Mouse (Mus musculus): ENCODE measurements around the gene Emg1. TPM values are rescaled to one million over a fixed set of nuclear protein-coding genes. Genes with fewer than 3 reads are reported as not detected.
A peak's percentile ranks its signal among the peaks of the same experiment; 100 is the strongest.

The Emg1 gene
- polyA plus RNA-seq, 1 experiment from 2014 or later = 368 TPM

GRCm38 (mm10) chr6:124708289-124708889 is 3.6 kb downstream of the Emg1 start:
- DNase-seq (ENCODE audit: low spot score) = no peak

GRCm38 (mm10) chr6:124706061-124706627 is 5.8 kb downstream of the Emg1 start:
- no peak for DNase-seq (ENCODE audit: low spot score)

GRCm38 (mm10) chr6:124704417-124704816 is 7.6 kb downstream of the Emg1 start:
- no peak for DNase-seq (ENCODE audit: low spot score)

- no peak for DNase-seq (ENCODE audit: low spot score)
Measured at GRCm38 (mm10) chr6:124703789-124704188, 8.2 kb downstream of the Emg1 start.

- peak; percentile 82 for DNase-seq (ENCODE audit: low spot score)
Measured at GRCm38 (mm10) chr6:124702784-124703103, 9.2 kb downstream of the Emg1 start.

- DNase-seq (ENCODE audit: low spot score) = no peak
Measured at GRCm38 (mm10) chr6:124702102-124702783, 9.7 kb downstream of the Emg1 start.

- peak; percentile 43 for DNase-seq (ENCODE audit: low spot score)
Measured at GRCm38 (mm10) chr6:124701338-124701737, 10.6 kb downstream of the Emg1 start.

GRCm38 (mm10) chr6:124699962-124700610 is 11.9 kb downstream of the Emg1 start:
- no peak for DNase-seq (ENCODE audit: low spot score)

GRCm38 (mm10) chr6:124699366-124699765 is 12.6 kb downstream of the Emg1 start:
- no peak for DNase-seq (ENCODE audit: low spot score)

- DNase-seq (ENCODE audit: low spot score) = no peak
Measured at GRCm38 (mm10) chr6:124698751-124699150, 13.2 kb downstream of the Emg1 start.

- no peak for DNase-seq (ENCODE audit: low spot score)
Measured at GRCm38 (mm10) chr6:124696441-124697150, 15.4 kb downstream of the Emg1 start.

- DNase-seq (ENCODE audit: low spot score) = peak; percentile 27
Measured at GRCm38 (mm10) chr6:124694166-124694955, 17.6 kb downstream of the Emg1 start.

- no peak for DNase-seq (ENCODE audit: low spot score)
Measured at GRCm38 (mm10) chr6:124693243-124693981, 18.6 kb downstream of the Emg1 start.

GRCm38 (mm10) chr6:124690517-124690916 is 21.5 kb downstream of the Emg1 start:
- no peak for DNase-seq (ENCODE audit: low spot score)

- DNase-seq (ENCODE audit: low spot score) = no peak
Measured at GRCm38 (mm10) chr6:124689011-124689410, 23.0 kb downstream of the Emg1 start.

GRCm38 (mm10) chr6:124688151-124688758 is 23.7 kb downstream of the Emg1 start:
- peak; percentile 28 for DNase-seq (ENCODE audit: low spot score)

- DNase-seq (ENCODE audit: low spot score) = peak; percentile 13
Measured at GRCm38 (mm10) chr6:124686644-124687043, 25.3 kb downstream of the Emg1 start.

- DNase-seq (ENCODE audit: low spot score) = no peak
Measured at GRCm38 (mm10) chr6:124685606-124686386, 26.2 kb downstream of the Emg1 start.

Data from thymus, postnatal 0 days (tissue).